Mouse (Mus musculus): ENCODE measurements around the gene Gm21739.
"Not testable (repeated sequence)": the region's sequence is repeated elsewhere in the genome, so short reads cannot be mapped to it uniquely, and the experiment has no call there.

The Gm21739 gene

DNA sequence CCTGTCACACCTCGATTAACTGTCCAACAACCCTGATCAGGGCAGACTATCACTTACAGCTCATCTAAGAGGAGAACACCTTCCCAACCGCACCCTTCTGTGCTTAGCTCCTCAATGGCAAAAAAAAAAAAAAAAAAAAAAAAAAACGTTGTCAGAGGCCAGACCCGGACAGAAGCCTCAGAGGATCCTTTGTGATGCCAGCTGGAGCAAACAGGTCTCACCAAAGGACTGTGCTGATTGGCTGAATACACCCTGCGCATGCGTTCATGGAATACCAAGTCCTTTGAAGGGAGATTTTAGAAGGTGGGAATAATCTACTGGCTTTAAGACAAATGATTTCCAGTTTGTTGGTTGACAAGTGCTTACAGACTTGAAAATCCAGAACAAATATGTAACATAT, at the start of gene Gm21739:
Gm21739 (minus strand) TSS at position 101 of the 400 bp plus-strand sequence.
- DNase-seq (ENCODE audit: low spot score in 2 of 2), result not testable (repeated sequence)

Measured in heart, adult 9 months (tissue).